Mouse (Mus musculus): ENCODE data around the gene Ipo8.

The Ipo8 gene

GRCm38 (mm10) chr6:148818624-148819343 lies 12.5 kb downstream of the Ipo8 start:
- no peaks in the 10 kb centered on the region for H3K4me1 ChIP-seq (replicated peaks; ENCODE audit: low read depth, low read length)
- no peaks in the 10 kb centered on the region for H3K27me3 ChIP-seq (ENCODE audit: insufficient read depth, low read length)
- H3K4me3 ChIP-seq (replicated peaks; ENCODE audit: low read length): no peak overlapping the region
- peaks cover 72% of the 10 kb centered on the region for H3K36me3 ChIP-seq (ENCODE audit: insufficient read depth, low read length)
- H3K9me3 ChIP-seq (ENCODE audit: low read length): no peaks in the 10 kb centered on the region
- TF ChIP-seq POU5F1 (IDR thresholded peaks at IDR 0.05; ENCODE audit: borderline replicate concordance, low read length) (no peak), CTCF (conservative IDR thresholded peaks at IDR 0.05; ENCODE audit: low read length) (no peak), NANOG (IDR thresholded peaks at IDR 0.05; ENCODE audit: borderline replicate concordance, low read length) (no peak)

DNA sequence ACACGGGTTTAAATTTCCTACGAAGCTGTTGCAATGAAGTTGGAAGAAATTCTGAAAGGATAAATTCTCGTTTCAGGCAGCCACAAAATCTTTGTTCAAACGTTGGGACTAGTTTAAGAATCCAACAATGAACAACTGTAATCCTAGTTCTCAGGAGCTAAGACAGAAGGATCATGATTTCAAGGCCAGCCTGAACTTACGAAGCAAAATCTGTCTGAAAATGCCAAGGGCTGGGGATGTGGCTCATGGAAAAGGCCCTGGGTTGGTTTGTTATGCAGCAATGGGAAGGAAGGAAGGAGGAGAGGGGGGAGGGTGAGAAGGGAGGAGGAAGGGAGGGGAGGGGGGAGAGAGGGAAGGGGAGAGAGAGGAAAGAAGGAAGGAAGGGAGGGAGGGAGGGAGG lies 14.5 kb downstream of the Ipo8 start:
- TF ChIP-seq POU5F1 (IDR thresholded peaks at IDR 0.05; ENCODE audit: borderline replicate concordance, low read length) (no peak), NANOG (IDR thresholded peaks at IDR 0.05; ENCODE audit: borderline replicate concordance, low read length) (no peak), CTCF (conservative IDR thresholded peaks at IDR 0.05; ENCODE audit: low read length) (no peak)

GRCm38 (mm10) chr6:148811117-148811516 lies 20.1 kb downstream of the Ipo8 start:
- Histone ChIP-seq H3K27me3 (ENCODE audit: insufficient read depth, low read length) (no peaks in the 10 kb centered on the region), H3K36me3 (ENCODE audit: insufficient read depth, low read length) (peaks cover 71% of the 10 kb centered on the region), H3K9me3 (ENCODE audit: low read length) (no peaks in the 10 kb centered on the region), H3K4me1 (replicated peaks; ENCODE audit: low read depth, low read length) (peaks cover 2% of the 10 kb centered on the region; the same call in 1 of the 2 replicates), H3K4me3 (replicated peaks; ENCODE audit: low read length) (no peak overlapping the region)
- TF ChIP-seq POU5F1 (IDR thresholded peaks at IDR 0.05; ENCODE audit: borderline replicate concordance, low read length): no peak
- no peak for TF ChIP-seq CTCF (conservative IDR thresholded peaks at IDR 0.05; ENCODE audit: low read length)
- TF ChIP-seq NANOG (IDR thresholded peaks at IDR 0.05; ENCODE audit: borderline replicate concordance, low read length): no peak

More for the DNA sequence above, 14.5 kb downstream of the Ipo8 start:
- H3K9me3 ChIP-seq (ENCODE audit: low read length): no peaks in the 10 kb centered on the region
- no peaks in the 10 kb centered on the region for H3K27me3 ChIP-seq (ENCODE audit: insufficient read depth, low read length)
- no peak overlapping the region for H3K4me3 ChIP-seq (replicated peaks; ENCODE audit: low read length)
- peaks cover 2% of the 10 kb centered on the region; the same call in 1 of the 2 replicates for H3K4me1 ChIP-seq (replicated peaks; ENCODE audit: low read depth, low read length)
- peaks cover 70% of the 10 kb centered on the region for H3K36me3 ChIP-seq (ENCODE audit: insufficient read depth, low read length)

- H3K27me3 ChIP-seq (ENCODE audit: insufficient read depth, low read length): no peaks in the 10 kb centered on the region
- TF ChIP-seq CTCF (conservative IDR thresholded peaks at IDR 0.05; ENCODE audit: low read length): no peak
- no peak for TF ChIP-seq POU5F1 (IDR thresholded peaks at IDR 0.05; ENCODE audit: borderline replicate concordance, low read length)
- TF ChIP-seq NANOG (IDR thresholded peaks at IDR 0.05; ENCODE audit: borderline replicate concordance, low read length): no peak
- no peaks in the 10 kb centered on the region for H3K4me1 ChIP-seq (replicated peaks; ENCODE audit: low read depth, low read length)
- no peaks in the 10 kb centered on the region for H3K9me3 ChIP-seq (ENCODE audit: low read length)
- peaks cover 71% of the 10 kb centered on the region for H3K36me3 ChIP-seq (ENCODE audit: insufficient read depth, low read length)
- H3K4me3 ChIP-seq (replicated peaks; ENCODE audit: low read length): no peak overlapping the region
Measured at GRCm38 (mm10) chr6:148799773-148800172, 31.5 kb downstream of the Ipo8 start.

- no peak overlapping the region for H3K4me3 ChIP-seq (replicated peaks; ENCODE audit: low read length)
- no peaks in the 10 kb centered on the region for H3K4me1 ChIP-seq (replicated peaks; ENCODE audit: low read depth, low read length)
- no peaks in the 10 kb centered on the region for H3K9me3 ChIP-seq (ENCODE audit: low read length)
- no peak for TF ChIP-seq POU5F1 (IDR thresholded peaks at IDR 0.05; ENCODE audit: borderline replicate concordance, low read length)
- TF ChIP-seq NANOG (IDR thresholded peaks at IDR 0.05; ENCODE audit: borderline replicate concordance, low read length): no peak
- TF ChIP-seq CTCF (conservative IDR thresholded peaks at IDR 0.05; ENCODE audit: low read length): no peak
- no peaks in the 10 kb centered on the region for H3K27me3 ChIP-seq (ENCODE audit: insufficient read depth, low read length)
- peaks cover 60% of the 10 kb centered on the region for H3K36me3 ChIP-seq (ENCODE audit: insufficient read depth, low read length)
Measured at GRCm38 (mm10) chr6:148795145-148795544, 36.1 kb downstream of the Ipo8 start.

DNA sequence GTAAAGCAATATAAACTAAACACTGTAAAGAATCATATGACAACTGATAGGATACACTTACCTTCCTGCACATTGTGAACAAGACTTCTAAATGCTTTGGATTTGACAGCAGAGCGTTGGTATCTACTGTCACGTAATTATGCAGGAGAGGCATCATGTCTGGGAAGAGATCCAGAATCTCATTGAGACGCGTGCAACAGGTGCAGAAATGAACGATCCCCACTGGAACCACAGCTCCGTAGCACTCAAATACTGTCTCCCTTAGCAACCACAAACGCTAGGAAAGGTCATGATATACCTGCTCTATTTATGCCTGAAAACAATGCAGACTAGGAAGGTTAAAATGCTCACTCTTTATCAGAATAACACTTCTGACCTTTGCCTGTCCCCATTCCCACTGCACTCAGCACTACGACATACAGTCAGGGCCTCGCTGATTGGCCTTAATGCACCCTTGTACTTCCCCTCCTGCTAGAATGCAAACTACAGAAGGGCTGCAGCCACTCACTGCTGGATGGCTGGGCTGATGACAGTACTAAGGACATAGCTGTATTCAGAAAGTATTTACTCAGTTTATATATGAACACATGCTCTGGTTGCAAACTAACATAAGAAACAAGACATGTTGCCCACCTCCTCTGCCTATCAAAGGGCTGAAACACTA lies 42.1 kb downstream of the Ipo8 start:
- Histone ChIP-seq H3K4me1 (replicated peaks; ENCODE audit: low read depth, low read length) (no peaks in the 10 kb centered on the region), H3K9me3 (ENCODE audit: low read length) (no peaks in the 10 kb centered on the region), H3K36me3 (ENCODE audit: insufficient read depth, low read length) (peaks cover 74% of the 10 kb centered on the region), H3K4me3 (replicated peaks; ENCODE audit: low read length) (no peak overlapping the region), H3K27me3 (ENCODE audit: insufficient read depth, low read length) (no peaks in the 10 kb centered on the region)
- TF ChIP-seq NANOG (IDR thresholded peaks at IDR 0.05; ENCODE audit: borderline replicate concordance, low read length): no peak
- TF ChIP-seq CTCF (conservative IDR thresholded peaks at IDR 0.05; ENCODE audit: low read length): no peak
- TF ChIP-seq POU5F1 (IDR thresholded peaks at IDR 0.05; ENCODE audit: borderline replicate concordance, low read length): no peak

DNA sequence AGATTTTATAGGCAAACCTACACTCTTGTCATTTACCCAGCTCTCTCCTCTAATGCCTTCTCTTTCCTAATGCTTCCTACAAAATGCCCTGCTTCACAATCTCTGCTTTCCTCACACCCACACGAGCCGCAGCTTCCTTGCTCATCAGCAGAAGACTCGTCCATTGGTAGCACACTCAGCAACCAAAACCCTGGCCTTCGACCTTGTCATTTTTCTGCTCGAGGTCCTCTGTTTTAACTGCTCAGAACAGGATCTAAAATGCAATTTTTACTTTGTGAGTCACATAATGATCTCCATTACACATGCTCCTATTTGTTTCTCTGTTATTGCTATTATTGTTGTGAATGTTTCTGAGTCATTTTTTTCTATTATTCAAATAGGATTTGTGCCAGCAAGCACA lies 45.1 kb downstream of the Ipo8 start:
- Histone ChIP-seq H3K27me3 (ENCODE audit: insufficient read depth, low read length) (no peaks in the 10 kb centered on the region), H3K4me1 (replicated peaks; ENCODE audit: low read depth, low read length) (no peaks in the 10 kb centered on the region), H3K4me3 (replicated peaks; ENCODE audit: low read length) (no peak overlapping the region), H3K9me3 (ENCODE audit: low read length) (no peaks in the 10 kb centered on the region), H3K36me3 (ENCODE audit: insufficient read depth, low read length) (peaks cover 85% of the 10 kb centered on the region)
- TF ChIP-seq POU5F1 (IDR thresholded peaks at IDR 0.05; ENCODE audit: borderline replicate concordance, low read length): no peak
- no peak for TF ChIP-seq CTCF (conservative IDR thresholded peaks at IDR 0.05; ENCODE audit: low read length)
- TF ChIP-seq NANOG (IDR thresholded peaks at IDR 0.05; ENCODE audit: borderline replicate concordance, low read length): no peak

GRCm38 (mm10) chr6:148784418-148784817 lies 46.8 kb downstream of the Ipo8 start:
- Histone ChIP-seq H3K36me3 (ENCODE audit: insufficient read depth, low read length) (peaks cover 77% of the 10 kb centered on the region), H3K4me1 (replicated peaks; ENCODE audit: low read depth, low read length) (no peaks in the 10 kb centered on the region), H3K27me3 (ENCODE audit: insufficient read depth, low read length) (no peaks in the 10 kb centered on the region), H3K4me3 (replicated peaks; ENCODE audit: low read length) (no peak overlapping the region), H3K9me3 (ENCODE audit: low read length) (no peaks in the 10 kb centered on the region)
- no peak for TF ChIP-seq POU5F1 (IDR thresholded peaks at IDR 0.05; ENCODE audit: borderline replicate concordance, low read length)
- TF ChIP-seq CTCF (conservative IDR thresholded peaks at IDR 0.05; ENCODE audit: low read length): no peak
- TF ChIP-seq NANOG (IDR thresholded peaks at IDR 0.05; ENCODE audit: borderline replicate concordance, low read length): no peak

All from E14TG2a.4 (cell line).